Mouse (Mus musculus) right cerebral cortex, adult 2 months (tissue): ENCODE measurements around the gene Foxo4.
A peak's percentile ranks its signal among the peaks of the same experiment; 100 is the strongest.

Experiments
- DNase-seq, 2 experiments: peaks; one replicate each; pipeline ENCODE4 v3.0.0; 2021 to 2022; ENCODE audit warnings: low spot score in 2 of 2

Gene Foxo4

GRCm38 (mm10) chrX:101253952-101254729, at the start of gene Foxo4:
Gene Foxo4 (plus strand): TSS chrX:101254528.
- DNase-seq: peak; percentile 85 to 86

- peak; percentile 89 to 91 for DNase-seq
Observed at GRCm38 (mm10) chrX:101221834-101222795, 32.2 kb upstream of the Foxo4 start, which contains the start of gene Snx12. Gene Snx12 (minus strand): TSS chrX:101222563.

GRCm38 (mm10) chrX:101222796-101223162, 31.5 kb upstream of the Foxo4 start:
- DNase-seq: no peak

- DNase-seq: no peak
Observed at GRCm38 (mm10) chrX:101245011-101245410, 9.3 kb upstream of the Foxo4 start.

- no peak for DNase-seq
Observed at GRCm38 (mm10) chrX:101254740-101255139, 412 bp downstream of the Foxo4 start.

GRCm38 (mm10) chrX:101256603-101257002, 2.3 kb downstream of the Foxo4 start:
- DNase-seq: no peak

GRCm38 (mm10) chrX:101260441-101261325, 6.4 kb downstream of the Foxo4 start:
- no peak for DNase-seq

GRCm38 (mm10) chrX:101263892-101264291, 9.6 kb downstream of the Foxo4 start, which contains the start of gene Gm614:
Gene Gm614 (minus strand): TSS chrX:101263992.
- no peak for DNase-seq

GRCm38 (mm10) chrX:101266631-101267030, 12.3 kb downstream of the Foxo4 start:
- no peak for DNase-seq

GRCm38 (mm10) chrX:101268025-101268754, 13.9 kb downstream of the Foxo4 start, which contains the start of gene Il2rg:
Gene Il2rg (minus strand): TSS chrX:101268255.
- DNase-seq: no peak

- no peak for DNase-seq
Observed at GRCm38 (mm10) chrX:101268755-101269124, 14.4 kb downstream of the Foxo4 start, which contains the start of gene Gm20489. Gene Gm20489 (minus strand): TSS chrX:101269023.

- no peak for DNase-seq
Observed at GRCm38 (mm10) chrX:101273410-101273809, 19.1 kb downstream of the Foxo4 start.

GRCm38 (mm10) chrX:101273875-101274738, 19.8 kb downstream of the Foxo4 start, which contains the start of gene Med12:
Gene Med12 (plus strand): TSS chrX:101274030.
- peak; percentile 72 to 77 for DNase-seq

GRCm38 (mm10) chrX:101282813-101283212, 28.5 kb downstream of the Foxo4 start:
- DNase-seq: no peak

GRCm38 (mm10) chrX:101285534-101285933, 31.2 kb downstream of the Foxo4 start:
- DNase-seq: peak; percentile 51 to 61

- no peak for DNase-seq
Observed at GRCm38 (mm10) chrX:101285953-101286670, 31.8 kb downstream of the Foxo4 start.

- no peak for DNase-seq
Observed at GRCm38 (mm10) chrX:101287543-101287942, 33.2 kb downstream of the Foxo4 start.

GRCm38 (mm10) chrX:101288432-101288831, 34.1 kb downstream of the Foxo4 start:
- no peak for DNase-seq

GRCm38 (mm10) chrX:101289037-101289436, 34.7 kb downstream of the Foxo4 start:
- no peak for DNase-seq
